Mouse (Mus musculus) adrenal gland, postnatal 36 days (tissue): ENCODE results near the gene Tacr2. TPM values are rescaled to one million over a fixed set of nuclear protein-coding genes. Genes with fewer than 3 reads are reported as not detected.

Experiments used
- DNase-seq, 2 experiments: peaks; one replicate each; pipeline ENCODE4 v3.0.0; 2021; ENCODE audit warnings: mixed read lengths in 1 of 2
- total RNA-seq, 2 experiments: library from RNA; stranded (reverse); gene quantifications; 2 replicates each; pipeline ENCODE4 v1.2.3; 2021

Gene Tacr2
- total RNA-seq, 2 experiments from 2014 or later: 21.9 to 46.0 TPM

GRCm38 (mm10) chr10:62238688-62239087, 13.6 kb upstream of the Tacr2 start:
- DNase-seq: no peak

- no peak for DNase-seq
Measured at GRCm38 (mm10) chr10:62239270-62239669, 13.0 kb upstream of the Tacr2 start.

- no peak for DNase-seq
Measured at GRCm38 (mm10) chr10:62242358-62242757, 9.9 kb upstream of the Tacr2 start.

- peak; percentile 58 to 59 for DNase-seq
Measured at GRCm38 (mm10) chr10:62242896-62243295, 9.3 kb upstream of the Tacr2 start.

GRCm38 (mm10) chr10:62244067-62244466, 8.2 kb upstream of the Tacr2 start:
- DNase-seq: peak in 1 of 2 experiments; percentile 22

GRCm38 (mm10) chr10:62247156-62247555, 5.1 kb upstream of the Tacr2 start:
- no peak for DNase-seq

GRCm38 (mm10) chr10:62247815-62248214, 4.4 kb upstream of the Tacr2 start:
- DNase-seq: peak in 1 of 2 experiments; percentile 20

- DNase-seq: peak; percentile 60 to 71
Measured at GRCm38 (mm10) chr10:62252496-62253235, 428 bp downstream of the Tacr2 start.

- DNase-seq: no peak
Measured at GRCm38 (mm10) chr10:62258298-62258697, 6.1 kb downstream of the Tacr2 start.

- DNase-seq: peak; percentile 69 to 82
Measured at GRCm38 (mm10) chr10:62261115-62261886, 9.1 kb downstream of the Tacr2 start.

- DNase-seq: no peak
Measured at GRCm38 (mm10) chr10:62264299-62264698, 12.1 kb downstream of the Tacr2 start.

- DNase-seq: no peak
Measured at GRCm38 (mm10) chr10:62269278-62269677, 17.0 kb downstream of the Tacr2 start.

- DNase-seq: peak; percentile 89 to 92
Measured at GRCm38 (mm10) chr10:62275235-62275634, 23.0 kb downstream of the Tacr2 start.

- DNase-seq: no peak
Measured at GRCm38 (mm10) chr10:62277499-62278293, 25.5 kb downstream of the Tacr2 start.

GRCm38 (mm10) chr10:62279066-62279465, 26.8 kb downstream of the Tacr2 start:
- DNase-seq: no peak

- DNase-seq: no peak
Measured at GRCm38 (mm10) chr10:62279671-62280070, 27.4 kb downstream of the Tacr2 start.

GRCm38 (mm10) chr10:62282782-62283181, 30.5 kb downstream of the Tacr2 start:
- DNase-seq: peak in 1 of 2 experiments; percentile 18

- no peak for DNase-seq
Measured at GRCm38 (mm10) chr10:62283206-62283792, 31.1 kb downstream of the Tacr2 start.

GRCm38 (mm10) chr10:62287460-62288124, 35.4 kb downstream of the Tacr2 start:
- DNase-seq: peak; percentile 38 to 62

- DNase-seq: no peak
Measured at GRCm38 (mm10) chr10:62294112-62294511, 41.9 kb downstream of the Tacr2 start.

GRCm38 (mm10) chr10:62296086-62296872, 44.0 kb downstream of the Tacr2 start:
- no peak for DNase-seq
